Mouse (Mus musculus): ENCODE measurements around the gene Pygl. TPM values are rescaled to one million over a fixed set of nuclear protein-coding genes. Genes with fewer than 3 reads are reported as not detected.

The Pygl gene
- total and polyA plus RNA-seq, 3 experiments: 13.9 to 26.9 TPM; not detected in 1

- no peaks in the 10 kb centered on the region for H3K79me2 ChIP-seq (ENCODE audit: control insufficient read depth, insufficient read depth, low read length, poor library complexity)
Measured at GRCm38 (mm10) chr12:70239741-70240140, 8.5 kb upstream of the Pygl start.

GRCm38 (mm10) chr12:70238604-70239003, 7.3 kb upstream of the Pygl start:
- TF ChIP-seq JUND (IDR thresholded peaks at IDR 0.05; ENCODE audit: low read depth, low read length): no peak
- TF ChIP-seq CHD2 (IDR thresholded peaks at IDR 0.05; ENCODE audit: low read length): no peak
- TF ChIP-seq POLR2A (IDR thresholded peaks at IDR 0.05; ENCODE audit: control insufficient read depth in 1 of 2, insufficient read depth in 1 of 2, low read depth in 1 of 2, low read length in 2 of 2, poor library complexity in 1 of 2): no peak
- TF ChIP-seq MAX (IDR thresholded peaks at IDR 0.05; ENCODE audit: low read length): no peak
- TF ChIP-seq ZMIZ1 (IDR thresholded peaks at IDR 0.05; ENCODE audit: low read depth, low read length): no peak
- TF ChIP-seq EP300 (IDR thresholded peaks at IDR 0.05; ENCODE audit: low read depth in 1 of 2, low read length in 2 of 2): no peak
- TF ChIP-seq MEF2A (IDR thresholded peaks at IDR 0.05; ENCODE audit: extremely low read depth, insufficient replicate concordance, low read depth, low read length, poor library complexity, severe bottlenecking): no peak
- no peak for TF ChIP-seq MYB (IDR thresholded peaks at IDR 0.05; ENCODE audit: low read depth, low read length)
- TF ChIP-seq GATA1 (IDR thresholded peaks at IDR 0.05; ENCODE audit: low read depth, low read length): no peak
- no peak for TF ChIP-seq SMC3 (IDR thresholded peaks at IDR 0.05; ENCODE audit: low read depth, low read length)
- no peak for TF ChIP-seq CHD1 (IDR thresholded peaks at IDR 0.05; ENCODE audit: low read depth, low read length)
- Histone ChIP-seq H3K4me3 (ENCODE audit: control insufficient read depth in 1 of 2, insufficient read depth in 1 of 2, low read depth in 2 of 2, low read length in 2 of 2) (no peak overlapping the region), H3K9me3 (replicated peaks; ENCODE audit: insufficient read depth, low read length) (no peaks in the 10 kb centered on the region), H3K36me3 (ENCODE audit: control insufficient read depth in 1 of 2, insufficient read depth in 2 of 2, low read length in 2 of 2) (peaks cover 0 to 5% of the 10 kb centered on the region in 2 experiments; a peak in 2 of 4 replicates), H3K27ac (ENCODE audit: control insufficient read depth, low read depth, low read length) (no peak overlapping the region), H3K4me1 (ENCODE audit: control insufficient read depth in 1 of 2, insufficient read depth in 2 of 2, low read length in 2 of 2) (peaks cover 0 to 7% of the 10 kb centered on the region in 2 experiments; a peak in 3 of 4 replicates), H3K9ac (ENCODE audit: control insufficient read depth, low read depth, low read length, poor library complexity, severe bottlenecking) (no peak overlapping the region), H3K27me3 (ENCODE audit: control insufficient read depth in 1 of 2, insufficient read depth in 2 of 2, low read length in 2 of 2) (peaks cover 0 to 3% of the 10 kb centered on the region in 2 experiments; a peak in 1 of 4 replicates), H3K79me2 (ENCODE audit: control insufficient read depth, insufficient read depth, low read length, poor library complexity) (no peaks in the 10 kb centered on the region)
- no peak for DNase-seq (ENCODE audit: low read depth, low spot score)

More at GRCm38 (mm10) chr12:70239741-70240140, 8.5 kb upstream of the Pygl start:
- Histone ChIP-seq H3K36me3 (ENCODE audit: control insufficient read depth in 1 of 2, insufficient read depth in 2 of 2, low read length in 2 of 2) (no peaks in the 10 kb centered on the region), H3K27ac (ENCODE audit: control insufficient read depth, low read depth, low read length) (no peak overlapping the region), H3K9me3 (replicated peaks; ENCODE audit: insufficient read depth, low read length) (no peaks in the 10 kb centered on the region), H3K4me1 (ENCODE audit: control insufficient read depth in 1 of 2, insufficient read depth in 2 of 2, low read length in 2 of 2) (no peaks in the 10 kb centered on the region), H3K27me3 (ENCODE audit: control insufficient read depth in 1 of 2, insufficient read depth in 2 of 2, low read length in 2 of 2) (peaks cover 0 to 3% of the 10 kb centered on the region in 2 experiments; a peak in 2 of 4 replicates), H3K9ac (ENCODE audit: control insufficient read depth, low read depth, low read length, poor library complexity, severe bottlenecking) (no peak overlapping the region), H3K4me3 (ENCODE audit: control insufficient read depth in 1 of 2, insufficient read depth in 1 of 2, low read depth in 2 of 2, low read length in 2 of 2) (no peak overlapping the region)
- no peak for DNase-seq (ENCODE audit: low read depth, low spot score)
- TF ChIP-seq MYC (IDR thresholded peaks at IDR 0.05; ENCODE audit: low read depth, low read length) (no peak), KAT2A (conservative IDR thresholded peaks at IDR 0.05; ENCODE audit: low read depth, low read length) (no peak)

- H3K9ac ChIP-seq (ENCODE audit: control insufficient read depth, low read depth, low read length, poor library complexity, severe bottlenecking): peak overlapping the region; percentile 69
- peaks cover 9 to 29% of the 10 kb centered on the region in 2 experiments; a peak in 3 of 4 replicates for H3K4me1 ChIP-seq (ENCODE audit: control insufficient read depth in 1 of 2, insufficient read depth in 2 of 2, low read length in 2 of 2)
- peaks cover 0 to 27% of the 10 kb centered on the region in 2 experiments; a peak in 2 of 4 replicates for H3K36me3 ChIP-seq (ENCODE audit: control insufficient read depth in 1 of 2, insufficient read depth in 2 of 2, low read length in 2 of 2)
- no peaks in the 10 kb centered on the region for H3K9me3 ChIP-seq (replicated peaks; ENCODE audit: insufficient read depth, low read length)
- no peak overlapping the region for H3K27ac ChIP-seq (ENCODE audit: control insufficient read depth, low read depth, low read length)
- H3K4me3 ChIP-seq (ENCODE audit: control insufficient read depth in 1 of 2, insufficient read depth in 1 of 2, low read depth in 2 of 2, low read length in 2 of 2): peak overlapping the region; percentile 75 to 90
- no peaks in the 10 kb centered on the region for H3K79me2 ChIP-seq (ENCODE audit: control insufficient read depth, insufficient read depth, low read length, poor library complexity)
- peak; percentile 84 for DNase-seq (ENCODE audit: low read depth, low spot score)
- H3K27me3 ChIP-seq (ENCODE audit: control insufficient read depth in 1 of 2, insufficient read depth in 2 of 2, low read length in 2 of 2): no peaks in the 10 kb centered on the region
- TF ChIP-seq RCOR1 (IDR thresholded peaks at IDR 0.05; ENCODE audit: low read depth, low read length): no peak
- no peak for TF ChIP-seq CHD2 (IDR thresholded peaks at IDR 0.05; ENCODE audit: low read length)
- TF ChIP-seq ZKSCAN1 (IDR thresholded peaks at IDR 0.05; ENCODE audit: low read depth, low read length): no peak
- peak; percentile 76 to 85 (median 83) for TF ChIP-seq CTCF (IDR thresholded peaks at IDR 0.05 in 2 of 3, conservative IDR thresholded peaks at IDR 0.05 in 1 of 3; ENCODE audit: control insufficient read depth in 1 of 3, insufficient read depth in 1 of 3, low read depth in 2 of 3, low read length in 3 of 3, poor library complexity in 1 of 3, severe bottlenecking in 1 of 3)
- no peak for TF ChIP-seq GABPA (IDR thresholded peaks at IDR 0.05; ENCODE audit: low read depth, low read length)
- 0 out of 2 replicates have a peak, but pooled peaks have one; percentile 43 for TF ChIP-seq MYC (IDR thresholded peaks at IDR 0.05; ENCODE audit: low read depth, low read length)
- 0 out of 2 replicates have a peak, but pooled peaks have one; percentile 26 for TF ChIP-seq MAX (IDR thresholded peaks at IDR 0.05; ENCODE audit: low read length)
- no peak for TF ChIP-seq TBP (IDR thresholded peaks at IDR 0.05; ENCODE audit: low read depth, low read length)
- no peak for TF ChIP-seq ETS1 (IDR thresholded peaks at IDR 0.05; ENCODE audit: low read depth, low read length)
- TF ChIP-seq GATA1 (IDR thresholded peaks at IDR 0.05; ENCODE audit: low read depth, low read length): no peak
- TF ChIP-seq POLR2A (IDR thresholded peaks at IDR 0.05; ENCODE audit: control insufficient read depth in 1 of 2, insufficient read depth in 1 of 2, low read depth in 1 of 2, low read length in 2 of 2, poor library complexity in 1 of 2): no peak
- no peak for TF ChIP-seq KAT2A (conservative IDR thresholded peaks at IDR 0.05; ENCODE audit: low read depth, low read length)
- TF ChIP-seq HCFC1 (IDR thresholded peaks at IDR 0.05; ENCODE audit: low read depth, low read length): no peak
- no peak for TF ChIP-seq NRF1 (IDR thresholded peaks at IDR 0.05; ENCODE audit: insufficient read depth, low read depth, low read length, poor library complexity, severe bottlenecking)
- no peak for TF ChIP-seq USF2 (IDR thresholded peaks at IDR 0.05; ENCODE audit: borderline replicate concordance in 1 of 2, insufficient read depth in 1 of 2, low read depth in 1 of 2, low read length in 2 of 2)
- no peak for TF ChIP-seq TAL1 (IDR thresholded peaks at IDR 0.05; ENCODE audit: low read length)
- 0 out of 4 replicates have a peak, but pooled peaks of 1 of the 2 experiments have one; percentile 11 for TF ChIP-seq EP300 (IDR thresholded peaks at IDR 0.05; ENCODE audit: low read depth in 1 of 2, low read length in 2 of 2)
Measured at GRCm38 (mm10) chr12:70234938-70235484, 3.7 kb upstream of the Pygl start.

All from MEL (cell line).